Mouse (Mus musculus) G1E-ER4 (cell line): ENCODE measurements around the gene Napepld. TPM values are rescaled to one million over a fixed set of nuclear protein-coding genes. Genes with fewer than 3 reads are reported as not detected.

Experiments
- GATA1 ChIP-seq: IDR thresholded peaks from one replicate; pipeline ENCODE4 v1.8.0; 2012; ENCODE audit warnings: low read length, inconsistent platforms
- polyA plus RNA-seq: library from polyadenylated mRNA; stranded (reverse); fragments of >175 nt; gene quantifications from 2 replicates; pipeline ENCODE4 v1.2.3, GENCODE M21; 2012

Gene Napepld
- 1.6 and 1.7 TPM in 2 replicates for polyA plus RNA-seq

DNA sequence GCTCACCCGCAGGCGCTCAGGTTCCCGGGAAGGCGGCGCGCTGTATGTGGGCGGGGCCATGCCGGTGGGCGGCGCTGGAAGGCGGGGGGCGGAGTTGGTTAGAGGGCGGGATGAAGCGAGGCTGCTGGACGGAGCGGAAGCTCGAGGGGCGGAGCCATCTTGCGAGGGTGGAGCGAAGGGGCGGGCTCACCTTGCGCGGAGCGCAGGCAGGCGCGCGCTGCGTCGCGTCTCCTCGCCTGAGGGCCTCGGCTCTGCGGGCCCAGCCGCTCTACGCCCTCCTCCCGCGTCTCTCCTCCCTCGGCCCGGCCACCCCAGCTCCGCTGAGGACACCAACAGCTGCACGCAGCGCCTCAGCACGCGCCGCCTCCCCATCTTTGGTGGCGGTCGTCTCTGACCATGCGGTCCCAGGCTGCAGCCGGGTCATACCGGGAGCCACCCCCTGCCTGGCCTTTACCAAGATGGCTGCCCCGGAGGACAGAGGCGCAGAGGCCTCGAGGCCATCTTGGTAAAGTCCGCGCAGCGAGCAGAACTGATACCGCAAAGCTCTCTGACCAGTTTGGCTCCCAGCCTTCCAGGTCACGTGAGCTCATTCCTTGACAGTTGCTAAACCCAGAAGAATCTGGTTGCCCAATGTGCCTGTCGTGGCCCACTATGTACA lies at the start of gene Napepld:
Gene Napepld (minus strand): TSS at position 46 of the 658 bp plus-strand sequence.
- no peak for TF ChIP-seq GATA1

DNA sequence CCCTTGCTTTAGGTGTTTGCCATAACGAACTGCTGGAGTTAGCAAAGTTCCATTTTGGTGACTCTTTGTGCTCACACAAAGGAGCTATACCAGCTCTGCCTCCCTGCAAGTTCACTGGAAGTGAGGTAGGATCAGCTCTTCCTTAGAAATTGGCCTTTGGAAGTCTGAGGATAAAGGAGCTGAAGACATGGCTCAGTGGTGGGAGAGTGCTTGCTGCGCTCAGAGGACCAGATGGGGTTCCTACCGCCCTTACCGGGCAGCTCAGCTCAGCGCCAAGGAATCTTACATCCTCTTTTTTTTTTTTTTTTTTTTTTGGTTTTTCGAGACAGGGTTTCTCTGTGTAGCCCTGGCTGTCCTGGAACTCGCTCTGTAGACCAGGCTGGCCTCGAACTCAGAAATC lies 44.8 kb upstream of the Napepld start:
- no peak for TF ChIP-seq GATA1

DNA sequence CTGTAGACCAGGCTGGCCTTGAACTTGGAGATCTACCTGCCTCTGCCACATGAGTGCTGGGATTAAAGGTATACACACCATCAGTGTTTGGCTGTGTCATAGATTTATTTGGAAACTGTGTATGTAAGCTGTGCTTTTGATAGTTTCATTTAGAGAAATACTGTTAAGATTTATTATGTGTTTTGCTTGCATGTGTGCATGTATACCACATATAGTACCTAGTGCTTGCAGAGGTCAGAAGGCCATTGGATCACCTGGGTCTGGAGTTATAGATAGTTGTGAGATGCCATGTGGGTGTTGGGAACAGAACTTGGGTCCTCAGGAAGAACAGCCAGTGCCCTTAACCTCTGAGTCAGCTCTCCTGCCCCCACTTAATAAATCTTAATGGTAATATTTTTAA lies 43.5 kb upstream of the Napepld start:
- no peak for TF ChIP-seq GATA1

DNA sequence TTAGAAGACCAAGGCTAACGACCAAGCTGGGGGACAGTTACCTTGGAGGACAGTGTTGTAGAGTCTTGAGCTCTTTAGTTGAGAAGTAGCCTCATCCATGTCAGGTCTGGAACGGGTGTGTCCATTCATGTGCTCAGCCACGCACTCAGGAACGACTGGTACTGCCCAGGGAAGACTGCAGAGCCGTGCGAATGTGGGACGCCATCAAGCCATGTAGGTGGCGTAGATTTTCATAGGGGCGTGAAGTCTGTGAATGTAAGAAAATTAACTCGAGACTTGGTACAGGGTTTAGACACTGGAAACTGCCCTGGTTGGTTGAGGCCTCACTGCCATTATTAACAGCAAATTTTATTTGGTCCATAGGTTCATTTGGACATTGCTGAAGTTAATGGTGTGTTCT lies 42.4 kb upstream of the Napepld start:
- TF ChIP-seq GATA1, result no peak

DNA sequence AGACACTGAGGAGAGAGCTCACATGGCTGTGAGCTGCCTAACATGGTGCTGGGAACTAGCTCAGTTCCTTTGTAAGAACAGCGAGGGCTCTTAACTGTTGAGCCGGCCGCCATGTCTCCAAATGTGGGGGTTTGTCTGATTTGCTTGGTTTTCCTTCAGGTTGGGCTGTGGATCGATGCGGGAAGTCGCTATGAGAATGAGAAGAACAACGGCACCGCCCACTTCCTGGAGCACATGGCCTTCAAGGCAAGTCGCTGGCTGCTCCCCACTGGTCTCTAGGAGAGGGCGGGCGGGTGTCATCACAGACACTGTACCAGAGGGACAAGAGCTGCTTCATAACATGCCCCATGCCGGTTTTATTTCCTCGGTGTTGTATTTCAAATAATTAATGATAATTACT lies 38.7 kb upstream of the Napepld start:
- TF ChIP-seq GATA1, result no peak

DNA sequence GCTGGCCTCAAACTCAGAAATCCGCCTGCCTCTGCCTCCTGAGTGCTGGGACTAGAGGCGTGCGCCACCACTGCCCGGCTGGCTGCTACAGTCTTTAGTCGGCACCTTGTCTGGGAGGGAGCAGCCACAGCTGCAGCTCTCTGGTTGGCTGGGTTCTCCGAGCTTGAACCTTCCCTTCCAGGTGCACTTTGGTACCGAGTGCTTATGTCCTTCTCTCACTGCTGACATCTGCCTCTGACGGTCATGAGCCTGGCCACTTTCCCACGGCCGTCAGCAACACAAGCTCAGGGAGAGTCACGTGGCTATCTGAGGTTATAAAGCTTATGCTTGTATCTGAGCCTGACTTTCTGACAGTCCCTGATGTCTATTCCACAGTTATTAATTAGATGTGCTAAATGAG lies 37.9 kb upstream of the Napepld start:
- TF ChIP-seq GATA1, result no peak

DNA sequence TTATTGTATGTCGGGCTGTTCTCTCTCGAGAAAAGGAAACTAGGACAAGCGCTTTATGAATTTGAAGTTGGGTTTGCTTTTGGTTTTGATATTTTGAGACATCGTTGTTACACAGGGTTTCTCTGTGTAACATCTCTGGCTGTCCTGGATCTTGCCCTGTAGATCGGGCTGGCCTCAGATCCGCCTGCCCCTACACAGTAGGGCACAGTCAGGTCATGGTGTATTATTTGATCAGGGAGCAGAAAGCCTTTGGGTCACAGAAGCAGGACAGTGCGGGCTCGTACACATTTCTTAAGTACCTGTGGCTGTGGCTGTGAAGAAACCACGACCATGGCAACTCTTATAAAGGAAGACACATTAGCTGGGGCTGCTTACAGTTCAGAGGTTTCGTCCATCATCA lies 36.4 kb upstream of the Napepld start:
- no peak for TF ChIP-seq GATA1

DNA sequence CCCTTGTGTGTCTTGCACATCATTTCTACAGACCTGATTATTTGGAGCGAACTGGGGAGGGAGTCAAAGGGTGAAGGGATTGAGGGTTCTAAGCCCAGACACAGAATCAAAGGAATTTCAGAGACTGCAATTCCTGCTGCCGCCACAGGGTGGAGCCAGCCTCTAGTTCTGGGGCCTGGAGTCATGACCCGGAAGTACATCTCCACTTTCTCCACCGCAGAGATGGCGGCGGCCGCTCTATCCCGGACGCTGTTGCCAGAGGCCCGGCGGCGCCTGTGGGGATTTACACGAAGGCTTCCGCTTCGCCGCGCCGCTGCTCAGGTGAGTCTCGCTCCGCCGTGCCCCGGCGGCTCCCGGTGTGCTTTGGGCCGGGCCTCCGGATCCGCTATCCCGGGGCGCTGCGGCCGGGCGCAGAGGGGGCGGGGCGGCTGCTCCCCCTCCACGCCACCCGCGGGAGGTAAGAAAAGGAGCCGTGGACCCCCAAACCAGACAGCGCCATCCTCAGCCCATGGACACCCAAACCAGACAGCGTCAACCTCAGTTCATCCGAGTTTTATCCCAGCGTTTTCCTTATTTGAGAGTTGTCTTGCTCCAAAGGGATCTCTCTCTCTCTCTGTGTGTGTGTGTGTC lies 35.9 kb upstream of the Napepld start, which contains the start of gene Pmpcb:
Gene Pmpcb (plus strand): TSS at position 186 of the 630 bp plus-strand sequence.
- TF ChIP-seq GATA1, result no peak

DNA sequence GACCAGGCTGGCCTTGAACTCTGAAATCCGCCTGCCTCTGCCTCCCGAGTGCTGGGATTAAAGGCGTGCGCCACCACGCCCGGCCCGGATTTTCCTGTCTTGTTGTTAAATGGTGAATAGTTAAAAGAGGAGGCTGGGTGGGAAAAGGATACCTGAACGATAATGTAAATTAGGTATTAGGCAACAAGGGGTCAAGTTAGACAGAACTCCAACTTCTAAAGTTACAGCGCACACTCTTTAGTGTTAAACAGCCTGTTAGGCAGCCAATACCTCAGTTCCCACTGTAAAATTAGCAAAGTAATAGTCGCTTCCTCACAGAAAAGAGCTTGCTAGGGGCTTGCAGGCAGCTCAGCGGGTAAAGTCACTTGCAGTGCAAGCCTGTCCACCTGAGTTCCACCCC lies 34.9 kb upstream of the Napepld start:
- no peak for TF ChIP-seq GATA1

DNA sequence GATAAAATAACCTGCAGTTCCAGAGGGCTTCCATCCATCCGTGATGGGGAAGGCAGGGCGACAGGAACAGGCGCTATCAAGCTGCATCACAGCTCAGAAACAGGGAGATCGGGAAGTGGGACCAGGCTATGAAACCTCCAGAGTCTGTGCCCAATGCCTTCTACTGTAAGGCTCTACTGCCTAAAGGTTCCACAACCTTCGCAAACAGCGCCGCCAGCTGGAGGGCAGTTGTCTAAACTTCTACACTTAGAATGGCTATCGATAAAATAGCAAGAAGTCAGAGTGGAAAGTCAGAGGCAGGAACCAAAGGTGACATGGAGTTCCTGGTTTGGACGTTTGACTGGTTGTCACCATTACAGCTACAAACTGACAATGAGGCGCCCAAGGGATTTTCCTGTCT lies 34.4 kb upstream of the Napepld start:
- TF ChIP-seq GATA1, result no peak

DNA sequence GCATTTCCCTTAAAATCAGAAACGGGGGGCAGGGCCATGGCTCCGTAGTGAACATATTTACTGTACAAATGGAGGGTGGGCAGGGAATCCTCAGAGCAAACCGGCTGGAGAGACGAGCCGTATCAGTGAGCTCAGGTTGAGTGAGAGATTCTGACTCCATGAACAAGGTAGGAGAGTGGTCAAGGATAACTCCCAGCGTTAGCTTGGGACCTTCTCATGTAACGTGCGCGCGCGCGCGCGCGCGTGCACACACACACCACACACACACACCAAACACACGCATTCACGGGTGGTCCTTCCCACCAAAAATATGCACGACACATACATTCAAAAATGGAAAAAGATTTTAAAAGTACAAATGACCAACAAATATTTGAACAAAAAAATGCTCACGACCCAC lies 33.9 kb upstream of the Napepld start:
- no peak for TF ChIP-seq GATA1

DNA sequence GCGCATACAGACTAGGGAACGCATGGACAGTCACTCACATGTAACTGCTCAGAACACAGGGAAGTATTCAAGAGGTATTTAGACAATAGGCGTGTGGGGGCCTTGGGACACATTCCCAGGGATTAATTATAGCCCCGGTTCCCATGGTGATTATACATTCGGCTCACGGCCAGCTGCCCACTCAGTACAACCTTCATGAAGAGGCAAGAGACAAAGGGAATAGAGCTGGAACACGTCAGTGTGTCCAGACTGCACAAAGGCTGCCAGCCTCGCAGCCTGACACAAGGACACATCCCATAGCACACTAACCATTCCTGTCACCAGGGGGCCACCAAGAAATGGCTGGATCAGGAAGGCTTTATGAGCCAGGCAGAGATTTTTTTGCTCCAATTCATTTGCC lies 31.7 kb upstream of the Napepld start:
- no peak for TF ChIP-seq GATA1

DNA sequence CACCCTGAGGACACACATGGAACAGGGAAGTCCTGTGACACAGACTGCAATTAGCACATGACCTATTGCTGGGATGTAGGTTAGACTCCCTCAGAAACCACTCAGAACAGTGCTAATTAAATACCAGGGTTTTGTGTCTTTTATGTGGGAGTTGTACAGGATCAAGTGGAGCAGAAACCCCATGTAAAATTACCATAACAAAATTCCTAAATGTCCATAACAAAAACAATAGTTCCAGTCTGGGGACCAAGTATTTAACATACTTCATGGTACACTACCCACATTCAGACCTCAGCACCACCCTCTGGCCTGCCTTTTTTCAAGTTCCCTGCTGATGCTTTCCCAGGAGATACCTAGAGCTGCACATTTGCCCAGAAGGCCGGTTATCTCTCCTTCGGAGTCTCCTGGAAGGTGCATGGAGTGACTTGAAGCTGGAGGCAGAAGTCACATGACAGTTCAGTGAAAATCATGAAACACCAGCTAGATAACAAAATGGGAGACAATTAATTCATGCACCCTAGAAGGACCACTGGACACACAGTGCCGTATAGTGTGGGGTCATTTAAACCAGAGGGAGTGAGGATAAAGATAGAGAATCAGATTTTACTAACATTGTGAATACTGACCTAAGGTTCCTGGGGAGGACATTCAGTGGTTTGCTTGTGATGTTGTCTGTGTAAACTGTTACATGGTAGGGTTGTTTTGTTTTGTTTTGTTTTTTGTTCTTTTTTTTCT lies 31.1 kb upstream of the Napepld start:
- no peak for TF ChIP-seq GATA1

DNA sequence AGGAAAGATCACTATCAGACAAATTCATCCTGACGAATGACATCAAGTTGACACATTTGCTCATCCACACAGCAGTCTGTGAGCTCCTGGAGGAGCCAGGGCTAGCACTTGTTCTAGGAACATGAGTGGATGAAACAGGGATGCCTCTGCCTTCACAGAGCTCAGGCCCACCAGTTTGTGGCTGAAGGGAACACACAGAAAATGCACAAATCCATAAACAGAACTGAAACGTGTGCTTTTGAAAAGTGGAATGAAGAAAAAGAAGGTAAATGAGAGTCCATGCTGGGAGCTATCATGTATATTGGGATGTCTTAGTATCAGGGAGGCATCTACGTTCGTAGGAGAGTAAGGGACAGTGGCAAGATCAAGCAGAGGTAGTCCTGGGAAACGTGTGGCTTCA lies 27.9 kb upstream of the Napepld start:
- no peak for TF ChIP-seq GATA1

DNA sequence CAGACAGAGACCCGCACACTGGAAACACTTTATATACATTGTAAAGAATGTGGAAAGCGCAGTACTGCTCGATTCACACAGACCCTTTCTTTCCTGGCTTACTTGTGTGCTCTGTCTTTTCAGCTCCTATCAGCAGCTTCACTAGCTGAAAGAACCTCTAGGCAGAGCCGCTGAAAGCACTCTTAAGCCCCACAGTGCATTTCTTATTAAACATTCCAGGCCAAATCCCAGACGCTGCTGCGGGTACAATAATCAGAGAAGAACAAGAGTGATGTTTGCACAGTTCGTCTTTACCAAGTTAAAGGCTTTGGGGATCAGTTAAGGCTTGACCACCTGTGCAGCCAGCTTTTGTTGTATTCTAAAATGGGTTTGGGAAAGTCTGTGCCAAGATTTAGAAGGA lies 23.7 kb upstream of the Napepld start:
- TF ChIP-seq GATA1, result no peak

DNA sequence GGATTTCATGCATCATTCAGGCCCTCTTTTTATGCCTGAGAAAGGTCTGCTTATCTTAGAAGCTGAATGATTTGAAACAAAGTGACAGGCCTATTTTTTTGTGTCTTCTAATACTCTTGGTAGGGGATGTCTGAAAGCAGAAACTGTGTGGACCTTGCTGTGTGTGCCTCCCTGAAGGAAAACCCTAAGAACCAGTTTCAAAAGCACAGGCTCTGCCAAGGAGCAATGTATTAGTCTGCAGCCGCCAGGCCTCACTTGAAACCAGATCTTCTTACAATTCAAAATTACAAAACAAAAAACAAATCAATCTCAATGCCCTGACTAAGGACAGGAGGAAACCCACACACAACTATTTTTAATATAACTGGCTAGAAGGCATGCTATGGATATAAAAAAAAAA lies 23.2 kb upstream of the Napepld start:
- no peak for TF ChIP-seq GATA1

DNA sequence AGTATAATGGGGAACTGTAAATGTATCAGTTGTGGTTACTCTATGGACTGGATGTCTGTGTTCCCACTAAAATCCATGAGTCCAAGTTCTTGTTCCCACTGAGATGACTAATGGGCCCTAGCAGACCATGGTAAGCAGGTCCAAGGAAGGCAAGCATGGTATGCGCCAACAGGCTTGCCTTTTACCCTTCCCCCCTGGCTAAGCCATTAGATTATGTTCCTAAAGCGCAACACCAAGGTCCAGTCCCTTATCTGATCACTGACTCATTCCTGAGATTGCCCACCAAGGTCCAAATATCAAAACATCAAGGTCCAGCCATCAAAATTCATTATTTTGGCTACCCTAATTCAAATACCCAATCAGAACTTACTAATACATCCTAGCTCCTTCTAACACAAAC lies 18.0 kb upstream of the Napepld start:
- no peak for TF ChIP-seq GATA1
